Comparison of ENCODE assay signal across 7 mouse cellular contexts in the genomic region with DNA sequence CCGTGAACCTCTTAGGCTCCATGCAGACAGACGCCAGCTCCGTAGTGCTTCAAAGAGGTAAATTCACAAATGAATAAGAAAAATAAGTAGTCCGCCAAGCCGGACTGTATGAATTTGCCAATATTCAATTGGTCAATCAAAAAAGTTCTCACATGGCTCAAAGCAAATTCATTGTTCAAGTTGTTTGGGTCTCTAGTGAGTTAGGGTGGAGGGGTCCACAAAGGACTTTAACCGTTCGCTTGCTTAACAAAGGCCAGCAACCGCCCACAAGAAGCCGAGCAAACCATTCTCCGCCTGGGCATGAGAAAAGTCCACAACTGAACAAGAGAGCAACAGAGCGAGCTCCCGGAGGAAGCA. TPM values are rescaled to one million over a fixed set of nuclear protein-coding genes. Genes with fewer than 3 reads are reported as not detected.
A peak's percentile ranks its signal among the peaks of the same experiment; 100 is the strongest.
DNase-seq lines count a peak whose midpoint lies in the region; ATAC-seq and TF ChIP-seq lines count a peak whose summit lies in the region.

No protein-coding gene starts in this region.

- H3K4me3 ChIP-seq in kidney, postnatal 0 days (replicated peaks; ENCODE audit: low read depth, low read length) = peak overlapping the region; percentile 62
- peak overlapping the region; percentile 63 for H3K4me3 ChIP-seq in embryonic facial prominence, embryonic 15.5 days (replicated peaks)
- H3K4me3 ChIP-seq in intestine, embryonic 15.5 days (replicated peaks) = peak overlapping the region; percentile 70
- peak overlapping the region; percentile 76 for H3K4me3 ChIP-seq in neural tube, embryonic 13.5 days

- H3K4me1 ChIP-seq in kidney, postnatal 0 days (replicated peaks; ENCODE audit: insufficient read depth, low read length) = peaks cover 12% of the 10 kb centered on the region
- H3K4me1 ChIP-seq in embryonic facial prominence, embryonic 15.5 days = peaks cover 15% of the 10 kb centered on the region; the same call in 1 of the 2 replicates
- H3K4me1 ChIP-seq in intestine, embryonic 15.5 days (replicated peaks) = peaks cover 13% of the 10 kb centered on the region; the same call in 1 of the 2 replicates
- peaks cover 23% of the 10 kb centered on the region for H3K4me1 ChIP-seq in neural tube, embryonic 13.5 days (replicated peaks)

- WGBS in kidney, postnatal 0 days = 6% methylated on average over 12 of the region's 12 CpGs
- WGBS in embryonic facial prominence, embryonic 15.5 days = 2% methylated on average over 12 of the region's 12 CpGs
- 5% methylated on average over 12 of the region's 12 CpGs for WGBS in intestine, embryonic 15.5 days
- WGBS in neural tube, embryonic 13.5 days = 2% methylated on average over 12 of the region's 12 CpGs

- no peak for ATAC-seq in kidney, postnatal 0 days (replicated peaks; ENCODE audit: low FRiP score, low read depth)
- ATAC-seq in embryonic facial prominence, embryonic 15.5 days (ENCODE audit: insufficient number of reproducible peaks, low FRiP score, low TSS enrichment, low read depth) = no peak
- ATAC-seq in intestine, embryonic 15.5 days = no peak
- no peak for ATAC-seq in neural tube, embryonic 13.5 days (ENCODE audit: low read depth)

- no peak for DNase-seq in kidney, postnatal 0 days (ENCODE audit: low spot score)
- no peak for DNase-seq in kidney, postnatal 10 days
- no peak for DNase-seq in ovary, adult 18-20 months (ENCODE audit: low spot score)
- DNase-seq in layer of hippocampus, postnatal 25 days (ENCODE audit: extremely low spot score in 1 of 2, low spot score in 1 of 2) = no peak

- H3K9ac ChIP-seq in kidney, postnatal 0 days (ENCODE audit: low read depth, low read length) = peak overlapping the region; percentile 67
- peak overlapping the region; percentile 55 for H3K9ac ChIP-seq in embryonic facial prominence, embryonic 15.5 days
- H3K9ac ChIP-seq in intestine, embryonic 15.5 days = peak overlapping the region; percentile 82
- H3K9ac ChIP-seq in neural tube, embryonic 13.5 days = peak overlapping the region; percentile 90

- no peaks in the 10 kb centered on the region for H3K27me3 ChIP-seq in kidney, postnatal 0 days (ENCODE audit: insufficient read depth, low read length)
- no peaks in the 10 kb centered on the region for H3K27me3 ChIP-seq in embryonic facial prominence, embryonic 15.5 days
- H3K27me3 ChIP-seq in intestine, embryonic 15.5 days (replicated peaks) = no peaks in the 10 kb centered on the region
- H3K27me3 ChIP-seq in neural tube, embryonic 13.5 days = no peaks in the 10 kb centered on the region

- peak overlapping the region; percentile 75 for H3K27ac ChIP-seq in kidney, postnatal 0 days
- peak overlapping the region; percentile 59 for H3K27ac ChIP-seq in embryonic facial prominence, embryonic 15.5 days (replicated peaks)
- peak overlapping the region; percentile 79 for H3K27ac ChIP-seq in intestine, embryonic 15.5 days
- peak overlapping the region; percentile 85 for H3K27ac ChIP-seq in neural tube, embryonic 13.5 days (replicated peaks)

- no peak for TF ChIP-seq CTCF in kidney, postnatal 0 days (IDR thresholded peaks at IDR 0.05; ENCODE audit: low read depth)

- peak overlapping the region; percentile 89 for H3K4me2 ChIP-seq in kidney, postnatal 0 days (ENCODE audit: low read length)
- H3K4me2 ChIP-seq in embryonic facial prominence, embryonic 15.5 days (replicated peaks) = peak overlapping the region; percentile 99
- H3K4me2 ChIP-seq in intestine, embryonic 15.5 days (replicated peaks) = peak overlapping the region; percentile 95
- H3K4me2 ChIP-seq in neural tube, embryonic 13.5 days = peak overlapping the region; percentile 95

- H3K9me3 ChIP-seq in kidney, postnatal 0 days (replicated peaks; ENCODE audit: low read length) = no peaks in the 10 kb centered on the region
- no peaks in the 10 kb centered on the region for H3K9me3 ChIP-seq in embryonic facial prominence, embryonic 15.5 days (replicated peaks)
- no peaks in the 10 kb centered on the region for H3K9me3 ChIP-seq in intestine, embryonic 15.5 days
- H3K9me3 ChIP-seq in neural tube, embryonic 13.5 days = no peaks in the 10 kb centered on the region

- no peaks in the 10 kb centered on the region for H3K36me3 ChIP-seq in kidney, postnatal 0 days (ENCODE audit: insufficient read depth, low read length)
- no peaks in the 10 kb centered on the region for H3K36me3 ChIP-seq in embryonic facial prominence, embryonic 15.5 days
- no peaks in the 10 kb centered on the region for H3K36me3 ChIP-seq in intestine, embryonic 15.5 days
- H3K36me3 ChIP-seq in neural tube, embryonic 13.5 days = no peaks in the 10 kb centered on the region

RNA-seq across cellular contexts. Expression of a gene that starts 1.7 kb away (rescaled TPM):
- polyA plus RNA-seq in kidney, postnatal 0 days (2015; fragmentation: Nextera tagmentation; extraction: Ambion mirVana) = 101 and 108 TPM in 2 replicates
- 23.3 and 24.5 TPM in 2 replicates for polyA plus RNA-seq in embryonic facial prominence, embryonic 15.5 days (2015; fragmentation: Nextera tagmentation; extraction: Ambion mirVana)
- polyA plus RNA-seq in intestine, embryonic 15.5 days (2015; fragmentation: Nextera tagmentation; extraction: Ambion mirVana) = 38.2 and 39.6 TPM in 2 replicates
- polyA plus RNA-seq in neural tube, embryonic 13.5 days (2015; fragmentation: Nextera tagmentation; extraction: Ambion mirVana) = 39.1 and 39.6 TPM in 2 replicates
- total RNA-seq in layer of hippocampus, postnatal 25 days (2021) = 10 to 100 TPM; 22.3 to 27.0 TPM
